Mouse (Mus musculus) fat pad, adult 2 months (tissue): Measurements from ENCODE around the gene Uspl1.

Experiments
- DNase-seq: peaks from one replicate; pipeline ENCODE4 v3.0.0-alpha.2; 2011; ENCODE audit warnings: low read depth, low spot score; ENCODE audit errors: extremely low read depth

The Uspl1 gene

GRCm38 (mm10) chr5:149208776-149209175, 24.6 kb downstream of the Uspl1 start:
- DNase-seq, result no peak

- no peak for DNase-seq
Measured at GRCm38 (mm10) chr5:149209328-149209727, 25.2 kb downstream of the Uspl1 start.

- DNase-seq, result no peak
Measured at GRCm38 (mm10) chr5:149211041-149211440, 26.9 kb downstream of the Uspl1 start.

GRCm38 (mm10) chr5:149212806-149213205, 28.7 kb downstream of the Uspl1 start:
- DNase-seq, result no peak

- DNase-seq, result no peak
Measured at GRCm38 (mm10) chr5:149215540-149215939, 31.4 kb downstream of the Uspl1 start.

- DNase-seq, result no peak
Measured at GRCm38 (mm10) chr5:149217524-149218357, 33.6 kb downstream of the Uspl1 start.

- DNase-seq, result no peak
Measured at GRCm38 (mm10) chr5:149219493-149219892, 35.3 kb downstream of the Uspl1 start.

GRCm38 (mm10) chr5:149221355-149221754, 37.2 kb downstream of the Uspl1 start:
- DNase-seq, result no peak

GRCm38 (mm10) chr5:149224666-149225065, 40.5 kb downstream of the Uspl1 start:
- DNase-seq, result no peak

- DNase-seq, result peak; percentile 13
Measured at GRCm38 (mm10) chr5:149228700-149229618, 44.8 kb downstream of the Uspl1 start.

- no peak for DNase-seq
Measured at GRCm38 (mm10) chr5:149229619-149230339, 45.6 kb downstream of the Uspl1 start.

GRCm38 (mm10) chr5:149235002-149235401, 50.9 kb downstream of the Uspl1 start:
- no peak for DNase-seq

GRCm38 (mm10) chr5:149237221-149237950, 53.2 kb downstream of the Uspl1 start:
- no peak for DNase-seq

- DNase-seq, result no peak
Measured at GRCm38 (mm10) chr5:149242467-149242866, 58.3 kb downstream of the Uspl1 start.

GRCm38 (mm10) chr5:149243053-149243452, 58.9 kb downstream of the Uspl1 start:
- DNase-seq, result no peak

- no peak for DNase-seq
Measured at GRCm38 (mm10) chr5:149245391-149245964, 61.3 kb downstream of the Uspl1 start.

GRCm38 (mm10) chr5:149245965-149246470, 61.9 kb downstream of the Uspl1 start:
- no peak for DNase-seq

GRCm38 (mm10) chr5:149247047-149247904, 63.1 kb downstream of the Uspl1 start:
- no peak for DNase-seq

- DNase-seq, result no peak
Measured at GRCm38 (mm10) chr5:149252303-149252702, 68.2 kb downstream of the Uspl1 start.
